Mouse (Mus musculus) frontal cortex, postnatal 10 days (tissue): ENCODE results near the gene Dhx30.
A peak's percentile ranks its signal among the peaks of the same experiment; 100 is the strongest.
"Not testable (repeated sequence)": the region's sequence is repeated elsewhere in the genome, so short reads cannot be mapped to it uniquely, and the experiment has no call there.

Source experiments
- DNase-seq, 2 experiments: peaks; one replicate each; pipeline ENCODE4 v3.0.0; 2022; ENCODE audit warnings: low spot score in 2 of 2, mixed read lengths in 1 of 2

Gene Dhx30

DNA sequence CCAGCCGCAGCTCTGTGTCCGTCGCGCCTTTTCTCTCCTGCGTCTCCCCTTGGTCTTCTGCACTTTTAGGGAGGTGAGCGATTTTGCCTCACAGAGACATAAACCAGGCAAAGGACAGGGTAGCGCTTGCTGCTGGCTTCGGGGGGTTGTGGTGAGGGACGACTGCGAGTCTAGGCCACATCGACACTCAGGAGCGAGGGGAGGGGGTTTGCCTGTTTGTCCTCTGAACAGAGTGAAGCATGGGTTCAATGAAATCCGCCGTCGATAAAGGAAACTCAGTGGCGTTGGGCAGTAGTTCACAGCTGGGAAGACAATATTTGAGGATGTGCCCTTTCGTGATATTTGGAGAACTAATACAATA lies at the start of gene Dhx30:
TSS of gene Dhx30 (minus strand) at position 52 of the 361 bp plus-strand sequence.
- no peak for DNase-seq

DNA sequence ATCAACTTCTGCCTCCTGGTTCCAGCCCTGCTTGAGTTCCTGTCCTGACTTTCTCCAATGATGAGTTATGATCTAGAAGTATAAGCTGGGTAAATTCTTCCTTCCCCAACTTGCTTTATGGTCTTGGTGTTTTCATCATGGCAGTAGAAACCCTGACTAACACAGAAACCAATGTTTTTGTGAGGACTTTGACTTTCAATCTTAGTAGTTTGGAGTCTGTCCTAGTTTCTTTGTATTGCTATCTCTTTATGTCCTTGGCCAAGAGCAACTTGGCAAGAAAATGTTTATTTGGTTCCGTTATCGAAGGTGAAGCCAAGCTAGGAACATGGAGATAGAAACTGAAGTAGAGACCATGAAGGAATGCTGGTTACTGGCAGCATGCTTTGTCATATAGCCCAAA lies 45.4 kb upstream of the Dhx30 start:
- no peak for DNase-seq

DNA sequence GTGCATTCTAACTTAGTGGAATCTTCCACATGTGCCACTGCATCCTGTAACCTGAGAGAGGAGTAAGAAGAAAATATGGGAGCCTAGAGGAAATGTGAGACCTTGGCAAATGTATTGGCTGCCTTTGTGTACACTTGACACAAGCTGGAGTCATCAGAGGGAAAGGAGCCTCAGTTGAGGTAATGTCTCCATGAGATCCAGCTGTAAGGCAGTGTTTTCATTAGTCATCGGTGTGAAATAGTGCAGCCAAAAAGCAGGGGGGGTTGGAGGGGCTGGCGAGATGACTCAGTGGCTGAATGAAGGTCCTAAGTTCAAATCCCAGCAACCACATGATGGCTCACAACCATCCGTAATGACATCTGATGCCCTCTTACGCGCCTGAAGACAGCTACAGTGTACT lies 44.8 kb upstream of the Dhx30 start:
- no peak for DNase-seq

DNA sequence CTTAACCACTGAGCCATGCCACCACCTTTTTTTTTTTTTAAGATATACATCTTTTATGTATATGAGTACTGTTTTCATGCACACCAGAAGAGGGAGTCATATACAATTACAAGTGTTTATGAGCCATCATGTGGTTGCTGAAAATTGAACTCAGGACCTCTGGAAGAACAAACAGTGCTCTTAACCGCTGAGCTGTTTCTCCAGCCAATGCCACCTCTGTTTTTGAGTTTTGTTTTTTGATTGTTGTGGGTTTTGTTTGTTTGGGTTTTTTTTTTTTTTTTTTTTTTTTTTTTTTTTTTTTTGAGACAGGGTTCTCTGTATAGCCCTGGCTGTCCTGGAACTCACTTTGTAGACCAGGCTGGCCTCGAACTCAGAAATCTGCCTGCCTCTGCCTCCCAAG lies 42.9 kb upstream of the Dhx30 start:
- not testable (repeated sequence) for DNase-seq

DNA sequence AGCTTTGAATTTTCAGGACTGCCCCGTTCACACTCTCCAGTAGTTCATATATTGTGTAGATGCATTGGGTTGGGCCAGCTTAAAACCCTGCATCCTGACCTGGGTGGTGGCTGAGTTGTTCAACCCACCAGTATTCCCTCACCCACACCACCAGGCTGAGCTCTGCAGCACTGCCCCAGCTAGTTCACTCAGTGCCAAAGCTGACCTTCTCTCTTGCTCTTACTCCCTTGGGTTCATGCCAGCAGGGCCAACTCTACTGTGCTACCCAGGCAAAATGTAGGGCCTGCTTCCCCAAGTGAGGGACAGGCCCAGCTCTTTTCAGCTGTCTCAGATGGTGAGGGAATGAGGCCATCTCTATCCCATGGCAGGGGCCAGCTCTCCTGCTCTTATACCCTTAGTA lies 41.4 kb upstream of the Dhx30 start:
- no peak for DNase-seq

DNA sequence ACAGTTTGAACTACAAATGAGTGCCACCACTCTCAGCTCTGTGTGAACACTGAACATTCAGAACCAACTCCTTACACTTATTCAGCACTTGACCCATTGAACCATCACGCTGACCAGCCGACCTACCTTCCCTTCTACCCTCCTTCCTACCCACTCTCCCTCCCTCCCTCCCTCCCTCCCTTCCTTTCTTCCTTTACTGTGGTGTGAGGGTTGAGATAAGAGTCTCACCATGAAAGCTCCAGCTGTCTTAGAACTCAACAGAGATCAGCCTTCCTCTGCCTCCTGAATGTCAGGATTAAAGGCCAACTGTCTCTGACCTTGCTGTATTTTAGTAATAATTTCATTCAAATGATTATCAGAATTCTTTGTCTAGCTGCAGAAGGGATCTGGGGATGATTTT lies 31.0 kb upstream of the Dhx30 start:
- DNase-seq = no peak

DNA sequence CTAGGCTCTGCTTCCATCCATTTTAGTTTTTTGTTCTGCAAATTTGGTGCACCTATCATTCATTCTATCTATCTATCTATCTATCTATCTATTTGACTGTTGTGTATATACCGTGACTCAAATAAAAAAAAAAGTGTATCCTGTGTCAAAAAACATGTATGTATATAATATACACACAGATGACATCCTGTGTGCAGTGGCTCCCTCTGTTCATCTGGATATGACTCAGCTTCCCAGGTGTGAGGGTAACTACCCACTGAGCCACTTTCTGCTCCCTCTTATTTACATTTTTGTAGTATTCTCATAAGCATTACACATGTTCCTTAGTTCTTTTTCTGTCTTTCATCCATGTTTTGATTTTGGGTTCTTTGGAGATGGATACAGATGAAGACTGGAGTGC lies 24.5 kb upstream of the Dhx30 start:
- no peak for DNase-seq

DNA sequence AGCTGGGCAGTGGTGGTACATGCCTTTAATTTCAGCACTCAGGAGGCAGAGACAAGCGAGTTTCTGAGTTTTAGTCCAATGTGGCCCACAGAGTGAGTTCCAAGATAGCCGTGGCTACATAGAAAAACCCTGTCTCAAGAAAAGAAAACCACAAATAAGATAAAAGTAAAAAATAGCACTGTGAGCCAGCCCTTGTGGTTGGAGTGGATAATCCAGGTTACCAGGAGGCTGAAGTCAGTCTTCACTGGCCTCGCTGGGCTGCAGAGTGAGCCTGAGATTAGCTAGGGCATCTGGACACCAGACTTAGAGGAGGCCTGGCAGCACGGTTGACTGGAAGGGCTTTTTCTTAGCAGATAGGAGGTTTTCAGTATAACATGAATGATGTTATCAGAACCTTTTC lies 21.5 kb upstream of the Dhx30 start:
- DNase-seq = no peak

DNA sequence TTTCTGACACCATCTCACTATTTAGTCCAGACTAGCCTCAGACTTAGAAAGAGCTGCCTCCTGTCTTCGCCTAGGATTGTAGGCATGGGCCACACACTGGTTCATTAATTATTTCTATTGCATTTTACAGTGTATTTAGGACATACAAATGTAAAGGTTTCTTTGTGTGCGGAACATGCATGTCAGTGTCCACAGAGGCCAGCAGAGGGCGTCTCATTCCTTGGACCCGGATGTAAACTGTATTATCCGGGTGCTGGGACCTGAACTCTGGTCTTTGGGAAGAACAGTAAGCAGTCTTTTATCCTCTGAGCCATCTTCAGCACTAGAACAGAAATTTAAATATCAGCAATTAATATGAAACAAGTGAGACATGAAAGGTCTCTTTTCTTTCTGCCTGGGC lies 16.5 kb upstream of the Dhx30 start:
- DNase-seq = no peak

DNA sequence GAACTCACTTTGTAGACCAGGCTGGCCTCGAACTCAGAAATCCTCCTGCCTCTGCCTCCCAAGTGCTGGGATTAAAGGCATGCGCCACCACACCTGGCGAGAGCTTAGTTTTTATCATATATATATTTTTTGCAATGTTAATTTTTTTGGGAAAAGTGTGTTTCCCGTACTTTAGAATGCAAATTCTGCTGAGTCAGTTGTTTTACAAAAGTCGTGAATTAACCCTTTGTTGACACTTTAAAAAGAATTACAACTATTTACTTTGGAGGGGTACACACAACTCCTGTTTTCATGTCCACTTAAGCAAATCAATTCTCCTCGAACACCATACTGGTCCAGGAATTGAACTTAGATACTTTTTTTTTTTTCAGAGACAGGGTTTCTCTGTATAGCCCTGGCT lies 15.3 kb upstream of the Dhx30 start:
- DNase-seq = no peak

DNA sequence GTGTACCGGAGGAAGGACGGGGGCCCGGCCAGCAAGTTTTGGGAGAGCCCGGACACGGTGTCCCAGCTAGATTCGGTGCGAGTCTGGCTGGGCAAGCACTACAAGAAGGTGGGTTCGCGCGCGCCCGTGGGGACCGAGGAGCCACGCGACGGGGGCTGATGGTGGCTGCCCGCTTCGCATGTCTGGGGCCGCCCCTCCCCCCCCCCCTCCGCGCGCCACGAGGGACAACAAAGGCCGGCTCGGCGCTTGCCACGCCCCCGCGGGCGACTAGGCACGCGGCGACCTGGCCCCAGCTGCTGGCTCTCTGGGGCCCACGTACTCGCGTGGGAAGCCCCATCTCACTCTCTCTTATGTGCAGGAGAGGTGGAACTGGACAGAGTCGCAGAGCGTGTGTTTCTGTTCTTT lies 14.6 kb upstream of the Dhx30 start:
- DNase-seq = peak in 1 of 2 experiments; percentile 26

DNA sequence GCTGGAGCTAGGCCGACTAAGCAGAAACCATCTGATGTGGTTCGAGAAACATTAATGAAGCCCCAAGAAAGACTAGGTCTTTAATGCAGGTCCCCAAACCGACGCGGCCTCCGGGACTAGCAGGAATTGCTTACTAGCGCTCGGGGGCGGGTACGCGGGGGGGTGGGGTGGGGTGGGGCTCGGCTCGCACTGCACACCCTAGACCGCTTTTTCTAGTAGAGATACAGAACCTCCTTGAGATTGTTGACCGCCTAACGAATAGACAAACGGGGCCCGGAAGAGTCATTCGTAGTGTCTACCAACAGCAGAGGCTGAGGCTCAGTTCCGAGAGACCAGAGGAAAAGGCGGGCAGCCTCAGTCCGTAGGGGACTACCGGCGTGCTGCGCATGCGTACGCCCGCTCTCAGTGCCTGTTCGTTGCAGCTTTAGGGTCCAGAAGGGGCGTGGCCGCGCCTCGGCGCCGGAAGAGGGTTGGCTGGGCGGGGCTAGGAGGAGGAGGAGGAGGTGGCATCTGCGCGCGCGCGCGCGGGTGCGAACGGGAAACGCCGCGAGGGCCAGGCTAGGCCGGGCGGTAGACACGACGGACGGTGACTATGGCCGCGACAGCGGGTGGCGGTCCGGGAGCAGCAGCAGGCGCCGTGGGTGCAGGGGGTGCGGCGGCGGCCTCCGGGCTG lies 14.0 kb upstream of the Dhx30 start:
- DNase-seq = peak; percentile 98 to 99

DNA sequence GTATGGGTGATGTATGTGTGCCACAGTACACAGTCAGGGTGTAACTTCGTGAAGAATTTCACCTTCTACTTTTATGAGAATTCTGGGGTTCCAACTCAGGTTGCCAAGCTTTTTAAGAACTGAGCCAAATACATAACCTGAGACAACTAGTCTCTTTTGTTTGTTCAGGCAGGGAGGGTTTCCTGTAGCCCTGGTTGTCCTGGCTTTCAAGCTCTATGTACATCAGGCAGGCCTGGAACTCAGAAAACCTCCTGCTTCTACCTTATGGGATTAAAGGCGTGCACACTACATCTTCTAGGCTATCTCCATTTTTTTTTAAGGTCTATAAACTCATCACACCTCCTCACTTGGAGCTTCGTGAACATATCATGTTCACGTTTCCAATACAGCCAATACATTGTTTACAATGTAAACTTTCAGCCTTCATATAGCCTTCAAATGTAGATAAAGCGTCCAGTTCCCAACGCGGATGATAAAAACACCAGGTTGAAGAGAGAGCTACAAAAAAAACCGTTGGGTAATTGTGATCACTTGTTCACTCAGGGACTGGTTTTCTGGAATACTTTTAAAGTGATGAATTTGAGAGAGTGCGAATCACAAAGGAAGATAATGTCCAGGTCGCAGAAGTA lies 13.4 kb upstream of the Dhx30 start:
- no peak for DNase-seq

DNA sequence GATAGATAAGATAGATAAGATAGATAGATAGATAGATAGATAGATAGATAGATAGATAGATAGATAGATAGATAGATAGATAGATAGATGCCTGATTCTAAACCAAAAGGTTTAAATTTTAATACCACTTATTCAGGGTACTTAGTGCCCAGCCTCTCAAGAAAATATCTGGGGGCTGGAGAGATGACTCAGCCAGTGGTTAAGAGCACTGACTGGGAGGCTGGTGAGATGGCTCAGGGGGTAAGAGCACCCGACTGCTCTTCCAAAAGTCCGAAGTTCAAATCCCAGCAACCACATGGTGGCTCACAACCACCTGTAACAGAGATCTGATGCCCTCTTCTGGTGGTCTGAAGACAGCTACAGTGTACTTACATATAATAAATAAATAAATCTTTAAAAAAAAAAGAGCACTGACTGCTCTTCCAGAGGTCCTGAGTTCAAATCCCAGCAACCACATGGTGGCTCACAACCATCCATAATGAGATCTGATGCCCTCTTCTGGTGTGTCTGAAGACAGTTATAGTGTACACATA lies 6.4 kb upstream of the Dhx30 start:
- not testable (repeated sequence) for DNase-seq

DNA sequence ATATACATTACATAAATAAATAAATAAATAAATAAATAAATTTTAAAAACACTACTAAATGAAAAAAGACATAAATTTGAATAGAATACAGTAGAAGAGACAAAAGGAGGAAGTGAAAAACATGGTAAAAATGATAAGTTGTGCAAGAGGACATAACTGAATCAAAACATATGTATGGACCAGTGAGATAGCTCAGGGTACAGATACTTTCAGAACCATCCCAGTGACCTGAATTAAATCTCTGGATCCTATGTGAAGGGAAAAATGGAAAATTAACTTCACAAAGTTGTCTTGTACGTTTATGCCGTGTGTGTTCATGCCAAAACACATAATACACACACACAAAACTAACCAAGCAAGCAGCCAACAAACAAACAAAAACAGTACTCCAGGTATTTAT lies 5.7 kb upstream of the Dhx30 start:
- DNase-seq = no peak

DNA sequence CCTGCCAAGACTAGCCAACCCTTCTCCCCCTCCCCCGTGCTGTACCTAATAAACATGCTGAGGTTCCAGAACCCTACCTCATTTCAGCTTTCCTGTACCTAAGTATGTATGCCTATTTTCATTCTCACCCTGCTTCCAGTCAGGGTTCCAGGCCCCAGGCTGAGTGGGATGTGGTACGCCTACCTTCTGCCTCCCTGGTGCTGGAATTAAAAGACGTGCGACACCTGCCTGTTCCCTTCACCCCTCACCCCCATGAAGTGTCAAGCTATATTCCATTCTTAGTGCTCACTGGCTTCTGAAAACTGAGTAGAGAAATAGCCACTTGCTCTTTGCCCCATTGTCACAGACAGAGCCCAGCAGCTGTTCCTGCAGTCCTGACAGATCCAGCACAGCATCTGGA lies 3.8 kb upstream of the Dhx30 start:
- no peak for DNase-seq

DNA sequence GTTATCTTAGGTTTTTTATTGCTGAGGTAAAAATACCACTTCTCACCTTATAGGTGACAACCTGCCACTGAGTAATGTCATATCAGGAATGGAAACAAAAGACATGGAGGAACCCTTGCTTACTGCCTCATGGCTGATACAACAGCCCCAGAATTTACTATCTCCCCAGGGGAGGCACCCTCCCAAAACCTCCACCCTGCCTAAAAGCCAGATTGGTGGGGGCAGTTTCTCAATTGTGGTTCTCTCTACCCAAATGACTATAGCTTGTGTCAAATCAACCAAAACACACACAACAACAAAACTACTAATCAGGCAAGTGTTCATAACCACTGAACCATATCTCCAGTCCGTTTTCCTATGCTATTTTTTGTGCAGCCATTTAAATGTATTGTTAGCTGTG lies 619 bp upstream of the Dhx30 start:
- DNase-seq = no peak

DNA sequence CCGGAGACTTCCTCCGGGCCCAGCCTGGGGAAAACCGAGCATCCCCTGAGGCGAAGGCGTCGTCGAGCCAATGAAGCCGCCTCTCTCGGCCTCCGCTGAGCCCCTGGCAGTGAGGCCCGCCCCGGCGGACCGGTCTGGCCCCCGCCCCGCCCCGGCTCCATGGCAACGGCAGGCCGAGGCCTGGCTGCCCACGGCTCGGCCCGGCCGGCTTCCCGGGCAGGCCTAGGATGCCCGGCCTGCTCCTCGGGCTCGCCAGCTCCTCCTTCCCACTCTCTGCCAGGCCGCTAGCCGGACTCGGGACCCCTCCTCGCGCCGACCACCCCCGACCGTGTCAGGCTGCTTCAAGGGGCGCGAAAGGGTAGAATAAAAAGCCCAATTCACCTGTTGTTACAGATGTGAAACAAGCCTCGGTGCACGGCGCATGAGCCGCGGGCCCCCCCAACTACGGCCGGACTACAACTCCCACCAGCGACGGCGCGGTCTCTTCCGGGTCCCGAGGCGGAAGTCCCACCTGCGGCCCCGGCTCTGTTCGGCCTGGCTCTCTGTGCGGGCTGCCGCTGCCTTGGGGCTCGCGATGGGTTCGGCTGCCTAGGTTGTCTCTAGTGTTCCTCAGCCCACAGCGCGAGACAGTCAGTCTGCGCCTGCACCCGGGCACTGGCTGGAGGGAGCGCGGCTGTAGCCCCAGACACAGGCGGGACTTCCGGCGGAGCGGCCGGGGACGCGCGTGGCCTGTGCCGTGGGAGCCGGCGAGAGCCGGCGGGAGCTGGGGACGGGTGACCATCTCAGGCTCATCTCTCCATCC lies 452 bp downstream of the Dhx30 start, which contains the start of gene Smarcc1:
TSS of gene Smarcc1 (plus strand) at position 732 of the 802 bp plus-strand sequence.
- DNase-seq = peak; percentile 81 to 90

DNA sequence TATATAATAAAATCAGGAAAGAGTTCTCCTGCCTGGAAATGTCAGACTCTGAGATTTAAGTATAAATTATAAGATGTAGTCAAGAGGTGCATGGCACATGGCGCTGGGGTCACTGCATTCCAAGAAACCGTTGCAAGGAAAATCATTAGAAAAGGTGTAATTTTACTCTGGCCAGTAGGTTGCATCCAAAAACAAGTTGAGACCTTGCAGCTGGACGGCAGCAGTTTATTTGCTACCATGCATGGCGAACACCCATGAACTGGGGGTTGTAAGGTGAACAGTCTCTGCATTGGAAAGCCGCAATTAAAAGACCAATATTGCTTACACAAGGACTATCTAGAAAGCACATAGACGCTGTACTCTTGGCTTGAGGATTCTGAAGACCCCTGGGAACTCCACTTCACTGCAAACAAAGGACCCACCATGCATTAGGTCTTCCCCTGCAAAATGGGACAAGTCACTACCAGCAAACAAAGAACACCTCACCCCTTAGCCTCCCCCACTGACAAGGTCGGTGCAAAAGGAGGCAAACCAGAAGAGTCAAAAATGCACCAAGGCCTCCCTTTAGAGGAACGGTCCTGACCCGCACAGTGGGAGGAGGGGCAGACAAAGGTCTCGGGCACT lies 1.2 kb downstream of the Dhx30 start:
- no peak for DNase-seq

DNA sequence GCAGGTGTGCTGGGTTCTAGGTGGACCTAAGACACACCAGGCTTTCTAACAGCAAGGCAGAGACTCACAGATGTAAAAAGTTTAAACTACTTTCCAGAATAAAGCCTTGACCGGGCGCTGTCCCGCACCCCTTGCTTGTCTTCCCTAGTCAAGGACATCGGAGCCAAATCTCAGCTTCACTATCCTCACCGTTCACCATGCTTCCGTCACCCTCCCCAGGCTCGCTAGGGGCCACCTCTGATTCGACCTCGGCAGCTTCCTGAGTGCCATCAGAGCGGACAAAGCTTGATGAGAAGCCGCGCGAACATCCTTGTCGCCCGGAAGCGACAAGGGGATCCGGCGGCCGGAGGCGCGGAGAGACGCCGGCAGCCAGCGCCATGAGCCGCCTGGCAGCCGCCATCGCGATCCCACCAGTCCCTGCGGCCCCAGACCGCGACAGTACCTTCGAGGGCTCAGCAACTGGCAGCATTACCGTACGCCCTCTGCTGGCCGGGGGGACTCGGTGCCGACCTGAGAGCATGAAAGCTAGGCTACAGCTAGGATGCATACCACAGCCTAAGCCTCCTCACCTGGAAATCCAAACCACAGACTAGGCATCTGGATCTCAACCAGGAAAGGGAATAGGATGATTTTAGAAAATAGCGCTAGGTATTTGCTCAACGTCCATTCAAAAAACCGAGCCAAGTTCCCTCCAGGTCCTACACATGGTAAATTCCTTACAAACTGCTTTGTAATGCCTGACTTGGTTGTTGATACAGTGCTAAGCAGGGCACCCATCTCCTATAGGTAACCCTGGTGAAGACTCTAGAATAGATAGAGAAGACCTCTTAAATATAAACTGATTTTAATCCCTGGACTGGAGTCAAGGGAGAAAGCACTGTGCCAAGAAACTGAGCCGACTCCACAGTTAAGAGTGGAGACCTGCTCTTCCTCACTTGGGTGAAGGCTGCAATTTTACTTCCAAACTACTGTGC lies 16.7 kb downstream of the Dhx30 start:
- peak; percentile 82 to 91 for DNase-seq

DNA sequence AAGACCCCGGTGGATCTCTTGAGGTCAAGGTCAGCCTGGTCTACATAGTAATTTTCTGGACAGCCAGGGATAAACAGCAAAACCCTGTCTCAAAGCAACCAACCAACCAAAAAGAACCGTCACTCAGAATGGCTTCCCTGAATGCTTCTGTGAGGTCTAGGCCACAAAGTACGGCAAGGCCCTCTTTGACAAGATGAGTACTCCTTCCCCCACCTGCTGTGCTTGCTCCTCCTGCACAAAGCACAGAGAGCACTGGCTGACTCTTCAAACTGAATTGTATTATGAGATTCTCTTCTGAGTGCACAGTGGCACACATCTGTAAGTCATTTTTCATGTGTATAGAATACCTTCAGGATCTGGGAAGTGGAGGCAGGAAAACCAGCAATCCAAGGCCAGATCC lies 19.8 kb downstream of the Dhx30 start:
- DNase-seq = no peak
